Comparison of ENCODE assay signal across 7 mouse cellular contexts in the genomic region with DNA sequence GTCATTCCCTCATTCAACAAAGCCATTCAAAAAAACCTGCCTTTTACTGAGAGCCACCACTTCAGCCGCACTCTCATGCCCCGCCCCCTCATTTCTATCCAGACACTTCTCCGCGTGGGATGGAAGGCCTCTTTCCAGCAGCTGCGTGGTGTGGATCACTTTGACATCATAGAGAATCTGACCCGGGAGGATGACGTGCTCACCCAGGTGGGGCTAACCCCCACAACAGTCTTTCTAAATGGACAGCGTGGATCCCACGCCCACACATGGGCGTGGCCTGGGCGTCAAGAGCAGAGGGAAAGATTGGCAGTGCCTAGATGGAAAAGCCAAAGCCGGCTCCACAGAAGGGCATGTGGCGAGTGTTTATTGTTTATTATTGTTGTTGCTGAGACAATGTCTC. TPM values are rescaled to one million over a fixed set of nuclear protein-coding genes. Genes with fewer than 3 reads are reported as not detected.
DNase-seq lines count a peak whose midpoint lies in the region; ATAC-seq and TF ChIP-seq lines count a peak whose summit lies in the region.

No protein-coding gene starts in this region.

- ATAC-seq in liver, postnatal 0 days, result peak; percentile 7
- no peak for ATAC-seq in stomach, embryonic 14.5 days (ENCODE audit: insufficient number of reproducible peaks, insufficient read depth, low FRiP score, low read depth)

- no peak for TF ChIP-seq EP300 in liver, postnatal 0 days (IDR thresholded peaks at IDR 0.05; ENCODE audit: low read depth)

- TF ChIP-seq CTCF in kidney, adult 2 months (conservative IDR thresholded peaks at IDR 0.05; ENCODE audit: insufficient read depth, insufficient read length, low read depth, low read length), result no peak
- no peak for TF ChIP-seq CTCF in liver, postnatal 0 days (IDR thresholded peaks at IDR 0.05; ENCODE audit: low read depth)

- H3K4me3 ChIP-seq in erythroblast, embryonic 14.5 days (replicated peaks), result peak overlapping the region; percentile 37
- no peak overlapping the region for H3K4me3 ChIP-seq in kidney, adult 2 months (ENCODE audit: insufficient read depth, low read depth, low read length)
- H3K4me3 ChIP-seq in liver, postnatal 0 days (ENCODE audit: low read depth, low read length), result no peak overlapping the region
- H3K4me3 ChIP-seq in stomach, embryonic 14.5 days (ENCODE audit: low read depth, low read length), result no peak overlapping the region

- no peaks in the 10 kb centered on the region for H3K9me3 ChIP-seq in erythroblast, embryonic 14.5 days (ENCODE audit: control insufficient read depth, low read length)
- no peaks in the 10 kb centered on the region for H3K9me3 ChIP-seq in liver, postnatal 0 days (ENCODE audit: low read length)
- no peaks in the 10 kb centered on the region for H3K9me3 ChIP-seq in stomach, embryonic 14.5 days (ENCODE audit: control insufficient read depth, low read depth, low read length)

- no peak for TF ChIP-seq POLR2A in kidney, adult 2 months (IDR thresholded peaks at IDR 0.05; ENCODE audit: low read depth, low read length)

- peaks cover 13% of the 10 kb centered on the region for H3K36me3 ChIP-seq in erythroblast, embryonic 14.5 days (ENCODE audit: control insufficient read depth)
- H3K36me3 ChIP-seq in kidney, adult 2 months (ENCODE audit: control insufficient read depth, insufficient read depth, low read length), result no peaks in the 10 kb centered on the region
- H3K36me3 ChIP-seq in liver, postnatal 0 days (replicated peaks; ENCODE audit: insufficient read depth, low read length), result no peaks in the 10 kb centered on the region
- no peaks in the 10 kb centered on the region for H3K36me3 ChIP-seq in stomach, embryonic 14.5 days (ENCODE audit: control insufficient read depth, insufficient read depth, low read length)

- 26% methylated on average over 13 of the region's 13 CpGs for WGBS in kidney, adult 2 months
- WGBS in liver, postnatal 0 days (ENCODE audit: insufficient replicate concordance), result 34% methylated on average over 13 of the region's 13 CpGs
- WGBS in stomach, embryonic 14.5 days, result 29% methylated on average over 13 of the region's 13 CpGs

- H3K27ac ChIP-seq in kidney, adult 2 months (ENCODE audit: insufficient read depth, low read depth, low read length), result no peak overlapping the region
- peak overlapping the region; percentile 64; the same call in 1 of the 2 replicates for H3K27ac ChIP-seq in liver, postnatal 0 days (ENCODE audit: low read depth)
- H3K27ac ChIP-seq in stomach, embryonic 14.5 days (ENCODE audit: low read length), result no peak overlapping the region

- no peaks in the 10 kb centered on the region for H3K27me3 ChIP-seq in erythroblast, embryonic 14.5 days (ENCODE audit: control insufficient read depth)
- no peaks in the 10 kb centered on the region for H3K27me3 ChIP-seq in kidney, adult 2 months (replicated peaks; ENCODE audit: control insufficient read depth, insufficient read depth, low read length)
- no peaks in the 10 kb centered on the region for H3K27me3 ChIP-seq in liver, postnatal 0 days (ENCODE audit: insufficient read depth, low read length)
- no peaks in the 10 kb centered on the region for H3K27me3 ChIP-seq in stomach, embryonic 14.5 days (ENCODE audit: control insufficient read depth, insufficient read depth, low read length)

- peak overlapping the region; percentile 31 for H3K4me2 ChIP-seq in liver, postnatal 0 days (ENCODE audit: low read depth, low read length)
- H3K4me2 ChIP-seq in stomach, embryonic 14.5 days (replicated peaks; ENCODE audit: low read depth, low read length), result peak overlapping the region; percentile 29; the same call in 1 of the 2 replicates

- 0 out of 2 replicates have a peak overlapping the region, but pooled peaks have one; percentile 12 for H3K9ac ChIP-seq in liver, postnatal 0 days (replicated peaks)
- no peak overlapping the region for H3K9ac ChIP-seq in stomach, embryonic 14.5 days (replicated peaks; ENCODE audit: low read depth, low read length)

- H3K4me1 ChIP-seq in erythroblast, embryonic 14.5 days (ENCODE audit: control insufficient read depth), result peaks cover 92% of the 10 kb centered on the region
- H3K4me1 ChIP-seq in kidney, adult 2 months (ENCODE audit: control insufficient read depth, insufficient read depth, low read length), result peaks cover 14% of the 10 kb centered on the region; the same call in 1 of the 2 replicates
- peaks cover 65% of the 10 kb centered on the region for H3K4me1 ChIP-seq in liver, postnatal 0 days (ENCODE audit: insufficient read depth)
- no peaks in the 10 kb centered on the region for H3K4me1 ChIP-seq in stomach, embryonic 14.5 days (ENCODE audit: control insufficient read depth, insufficient read depth, low read length)

- peak; percentile 62 for DNase-seq in retina, postnatal 1 day
- DNase-seq in retina, embryonic 14.5 days (ENCODE audit: low spot score), result no peak
- DNase-seq in kidney, adult 2 months, result peak; percentile 68
- peak; percentile 74 for DNase-seq in liver, postnatal 0 days
- DNase-seq in gastrocnemius, postnatal 10 days, result no peak

RNA-seq across cellular contexts. Expression of gene Tk1, which starts 10.4 kb away (rescaled TPM):
- 17.8 and 29.7 TPM in 2 replicates for polyA plus RNA-seq in erythroblast, embryonic 14.5 days (2012)
- polyA plus RNA-seq in kidney, adult 2 months (2012; rRNA removed), result 15.5 and 15.8 TPM in 2 replicates
- 96.8 and 101 TPM in 2 replicates for polyA plus RNA-seq in liver, postnatal 0 days (2015; fragmentation: Nextera tagmentation; extraction: Ambion mirVana)
- polyA plus RNA-seq in stomach, embryonic 14.5 days (2014; fragmentation: Nextera tagmentation; extraction: Ambion mirVana), result 133 and 149 TPM in 2 replicates
- total RNA-seq in gastrocnemius, postnatal 10 days (2021), result 10 to 100 TPM; 14.3 to 20.5 TPM

RNA-seq across cellular contexts. Expression of gene Afmid, which starts 10.6 kb away (rescaled TPM):
- 0.41 and 2.3 TPM in 2 replicates for polyA plus RNA-seq in erythroblast, embryonic 14.5 days (2012)
- polyA plus RNA-seq in kidney, adult 2 months (2012; rRNA removed), result 85.6 and 89.7 TPM in 2 replicates
- polyA plus RNA-seq in liver, postnatal 0 days (2015; fragmentation: Nextera tagmentation; extraction: Ambion mirVana), result 32.9 and 34.4 TPM in 2 replicates
- polyA plus RNA-seq in stomach, embryonic 14.5 days (2014; fragmentation: Nextera tagmentation; extraction: Ambion mirVana), result 6.4 and 7.1 TPM in 2 replicates
- total RNA-seq in gastrocnemius, postnatal 10 days (2021), result 1 to 10 TPM; 5.1 to 5.3 TPM

RNA-seq across cellular contexts. Expression of gene Birc5, which starts 12.7 kb away (rescaled TPM):
- polyA plus RNA-seq in erythroblast, embryonic 14.5 days (2012), result 47.2 and 54.9 TPM in 2 replicates
- polyA plus RNA-seq in kidney, adult 2 months (2012; rRNA removed), result 0.75 and 1.3 TPM in 2 replicates
- polyA plus RNA-seq in liver, postnatal 0 days (2015; fragmentation: Nextera tagmentation; extraction: Ambion mirVana), result 193 and 197 TPM in 2 replicates
- polyA plus RNA-seq in stomach, embryonic 14.5 days (2014; fragmentation: Nextera tagmentation; extraction: Ambion mirVana), result 287 and 307 TPM in 2 replicates
- total RNA-seq in gastrocnemius, postnatal 10 days (2021), result 10 to 100 TPM; 11.4 to 13.2 TPM

RNA-seq across cellular contexts. Expression of gene Tmem235, which starts 24.2 kb away (rescaled TPM):
- not detected in 2 replicates for polyA plus RNA-seq in erythroblast, embryonic 14.5 days (2012)
- 0.08 and 0.10 TPM in 2 replicates for polyA plus RNA-seq in kidney, adult 2 months (2012; rRNA removed)
- polyA plus RNA-seq in liver, postnatal 0 days (2015; fragmentation: Nextera tagmentation; extraction: Ambion mirVana), result not detected in 2 replicates
- not detected in 2 replicates for polyA plus RNA-seq in stomach, embryonic 14.5 days (2014; fragmentation: Nextera tagmentation; extraction: Ambion mirVana)
- not detected for total RNA-seq in gastrocnemius, postnatal 10 days (2021)

RNA-seq across cellular contexts. Expression of gene Gm20708, which starts 26.8 kb away (rescaled TPM):
- 0.16 TPM in 2 replicates for polyA plus RNA-seq in erythroblast, embryonic 14.5 days (2012)
- polyA plus RNA-seq in kidney, adult 2 months (2012; rRNA removed), result 0.18 and 0.22 TPM in 2 replicates
- 0.33 and 0.48 TPM in 2 replicates for polyA plus RNA-seq in liver, postnatal 0 days (2015; fragmentation: Nextera tagmentation; extraction: Ambion mirVana)
- polyA plus RNA-seq in stomach, embryonic 14.5 days (2014; fragmentation: Nextera tagmentation; extraction: Ambion mirVana), result 1.1 TPM in 1 of 2 replicates, not detected in the other
- total RNA-seq in gastrocnemius, postnatal 10 days (2021), result 1 to 10 TPM; 1.2 to 3.3 TPM

Comparison
In these comparisons a context has a peak if more than half of its experiments do, and no peak if none do; other contexts are left out.
1. DNase-seq: peak in retina, postnatal 1 day (single experiment), kidney, adult 2 months (single experiment) and liver, postnatal 0 days (single experiment); none in retina, embryonic 14.5 days (single experiment) and gastrocnemius, postnatal 10 days (single experiment).
2. RNA of gene Birc5, which starts 12.7 kb away (polyA plus RNA-seq): 287 to 307 TPM in stomach, embryonic 14.5 days, 193 to 197 TPM in liver, postnatal 0 days and 47.2 to 54.9 TPM in erythroblast, embryonic 14.5 days; 0.75 to 1.3 TPM in kidney, adult 2 months; every median in the first group is over 10 times any median in the second.